Mouse (Mus musculus) B cell, adult (primary cell): Measurements from ENCODE around the gene Pax1. TPM values are rescaled to one million over a fixed set of nuclear protein-coding genes. Genes with fewer than 3 reads are reported as not detected.

ENCODE experiments used
- total RNA-seq: library from RNA; stranded (reverse); gene quantifications from 4 replicates; pipeline ENCODE4 v1.2.4, GENCODE M21; 2023; ENCODE audit not compliant: inconsistent age

The Pax1 gene
- total RNA-seq, result not detected in 4 replicates

GRCm38 (mm10) chr2:147361581-147361980 is at the start of gene Pax1:
Gene Pax1, plus strand, starts transcription at chr2:147361925.

Other genes starting within 250 kb of the Pax1 start
- gene Nkx2-2, start 167.7 kb upstream of the Pax1 start, total RNA-seq, result not detected in 4 replicates